Mouse (Mus musculus) hindbrain, embryonic 16.5 days (tissue): ENCODE results near the gene Hist1h4f. TPM values are rescaled to one million over a fixed set of nuclear protein-coding genes. Genes with fewer than 3 reads are reported as not detected.
A peak's percentile ranks its signal among the peaks of the same experiment; 100 is the strongest.

Experiments
- ATAC-seq: fragments of 200-750 bp; cut with Nextera tagmentation; 2 replicates; pipeline ENCODE4 v1.8.0; 2017; ENCODE audit warnings: moderate TSS enrichment, moderate library complexity
- H3K27ac ChIP-seq: fragments of 300-500 bp; sonication (generic); 2 replicates; pipeline ENCODE4 v1.5.1; 2014; ENCODE audit warnings: low read depth, mild to moderate bottlenecking, control low read depth, low read length, moderate library complexity
- H3K27me3 ChIP-seq: fragments of 300-500 bp; sonication (generic); replicated peaks from 2 replicates; pipeline ENCODE4 v1.6.1; 2014; ENCODE audit warnings: low read length; ENCODE audit not compliant: control insufficient read depth, insufficient read depth
- H3K36me3 ChIP-seq: fragments of 300-500 bp; sonication (generic); 2 replicates; pipeline ENCODE4 v1.6.1; 2014; ENCODE audit warnings: mild to moderate bottlenecking, low read length, moderate library complexity, mixed read lengths; ENCODE audit not compliant: control insufficient read depth, insufficient read depth
- H3K4me1 ChIP-seq: fragments of 300-500 bp; sonication (generic); 2 replicates; pipeline ENCODE4 v1.6.1; 2014; ENCODE audit warnings: low read depth, low read length; ENCODE audit not compliant: control insufficient read depth, insufficient read depth
- H3K4me2 ChIP-seq: fragments of 300-500 bp; sonication (generic); 2 replicates; pipeline ENCODE4 v1.6.1; 2014; ENCODE audit warnings: mild to moderate bottlenecking, low read length, control low read depth, moderate library complexity
- H3K4me3 ChIP-seq: fragments of 300-500 bp; sonication (generic); 2 replicates; pipeline ENCODE4 v1.5.1; 2014; ENCODE audit warnings: mild to moderate bottlenecking, low read length, control low read depth, moderate library complexity
- H3K9ac ChIP-seq: fragments of 300-500 bp; sonication (generic); 2 replicates; pipeline ENCODE4 v1.6.1; 2014; ENCODE audit warnings: low read depth, mild to moderate bottlenecking, control low read depth, low read length, moderate library complexity
- H3K9me3 ChIP-seq: fragments of 300-500 bp; sonication (generic); 2 replicates; pipeline ENCODE4 v1.6.1; 2014; ENCODE audit warnings: mild to moderate bottlenecking, low read length, moderate library complexity; ENCODE audit not compliant: control insufficient read depth
- WGBS: fragments of 180-500 bp; shearing (Covaris S2); extraction: QIAGEN DNeasy Blood & Tissue Kit; methylation state at CpG from one replicate; pipeline ENCODE4 v1.1.7; 2014; 5-methylcytosine and 5-hydroxymethylcytosine counted together
- polyA plus RNA-seq: library from polyadenylated mRNA; unstranded; fragments of >200 nt; fragmentation: Nextera tagmentation; extraction: Ambion mirVana; gene quantifications from 2 replicates; pipeline ENCODE4 v1.2.1, GENCODE M21; 2015

Hist1h4f gene
- polyA plus RNA-seq, 1 experiment from 2014 or later = not detected

GRCm38 (mm10) chr13:23530181-23530900 is 21.1 kb downstream of the Hist1h4f start:
- Histone ChIP-seq H3K4me1 (peaks cover 28% of the 10 kb centered on the region), H3K36me3 (no peaks in the 10 kb centered on the region), H3K27me3 (no peaks in the 10 kb centered on the region), H3K27ac (peak overlapping the region; percentile 90), H3K9me3 (no peaks in the 10 kb centered on the region), H3K4me2 (peak overlapping the region; percentile 61), H3K9ac (peak overlapping the region; percentile 71), H3K4me3 (peak overlapping the region; percentile 44)
- no peak for ATAC-seq
- WGBS = under 1% methylated on average over 20 of the region's 20 CpGs

- 40% methylated on average over 2 of the region's 2 CpGs for WGBS
- peak overlapping the region; percentile 61 for H3K4me2 ChIP-seq
- H3K9me3 ChIP-seq = no peaks in the 10 kb centered on the region
- no peaks in the 10 kb centered on the region for H3K27me3 ChIP-seq
- H3K4me1 ChIP-seq = peaks cover 26% of the 10 kb centered on the region
- no peak for ATAC-seq
- peak overlapping the region; percentile 44 for H3K4me3 ChIP-seq
- H3K9ac ChIP-seq = no peak overlapping the region
- no peak overlapping the region for H3K27ac ChIP-seq
- H3K36me3 ChIP-seq = no peaks in the 10 kb centered on the region
These were observed 21.8 kb downstream of the Hist1h4f start for GRCm38 (mm10) chr13:23529480-23530165.

- no peak overlapping the region for H3K27ac ChIP-seq
- ATAC-seq = no peak
- no peak overlapping the region for H3K4me2 ChIP-seq
- H3K4me1 ChIP-seq = peaks cover 22% of the 10 kb centered on the region
- H3K9me3 ChIP-seq = no peaks in the 10 kb centered on the region
- no peak overlapping the region for H3K9ac ChIP-seq
- H3K4me3 ChIP-seq = no peak overlapping the region
- WGBS = 57% methylated on average over 5 of the region's 5 CpGs
- H3K27me3 ChIP-seq = no peaks in the 10 kb centered on the region
- no peaks in the 10 kb centered on the region for H3K36me3 ChIP-seq
These were observed 22.4 kb downstream of the Hist1h4f start for GRCm38 (mm10) chr13:23529005-23529404.

- H3K9ac ChIP-seq = peak overlapping the region; percentile 56
- peaks cover 5% of the 10 kb centered on the region; the same call in 1 of the 2 replicates for H3K4me1 ChIP-seq
- H3K36me3 ChIP-seq = no peaks in the 10 kb centered on the region
- no peaks in the 10 kb centered on the region for H3K9me3 ChIP-seq
- peak overlapping the region; percentile 54 for H3K4me2 ChIP-seq
- no peaks in the 10 kb centered on the region for H3K27me3 ChIP-seq
- peak overlapping the region; percentile 45 for H3K4me3 ChIP-seq
- H3K27ac ChIP-seq = peak overlapping the region; percentile 55
- WGBS = 0% methylated on average over 17 of the region's 17 CpGs
- ATAC-seq = peak; percentile 67
These were observed 25.1 kb downstream of the Hist1h4f start for GRCm38 (mm10) chr13:23526312-23526711.

- Histone ChIP-seq H3K27ac (no peak overlapping the region), H3K9ac (no peak overlapping the region), H3K36me3 (no peaks in the 10 kb centered on the region), H3K4me2 (peak overlapping the region; percentile 54), H3K4me3 (peak overlapping the region; percentile 45), H3K9me3 (no peaks in the 10 kb centered on the region), H3K27me3 (no peaks in the 10 kb centered on the region), H3K4me1 (peaks cover 5% of the 10 kb centered on the region; the same call in 1 of the 2 replicates)
- WGBS = 2% methylated on average over 10 of the region's 10 CpGs
- ATAC-seq = no peak
These were observed 25.5 kb downstream of the Hist1h4f start for GRCm38 (mm10) chr13:23525901-23526300.

GRCm38 (mm10) chr13:23524654-23525053 is 26.8 kb downstream of the Hist1h4f start:
- no peaks in the 10 kb centered on the region for H3K9me3 ChIP-seq
- ATAC-seq = peak; percentile 51
- H3K4me3 ChIP-seq = 0 out of 2 replicates have a peak overlapping the region, but pooled peaks have one; percentile 6
- H3K4me2 ChIP-seq = peak overlapping the region; percentile 26
- no peaks in the 10 kb centered on the region for H3K36me3 ChIP-seq
- H3K9ac ChIP-seq = no peak overlapping the region; the same call in 1 of the 2 replicates
- 13% methylated on average over 5 of the region's 5 CpGs for WGBS
- no peaks in the 10 kb centered on the region for H3K27me3 ChIP-seq
- no peak overlapping the region for H3K27ac ChIP-seq
- H3K4me1 ChIP-seq = peaks cover 5% of the 10 kb centered on the region; the same call in 1 of the 2 replicates

GRCm38 (mm10) chr13:23523976-23524375 is 27.5 kb downstream of the Hist1h4f start:
- no peaks in the 10 kb centered on the region for H3K9me3 ChIP-seq
- ATAC-seq = no peak
- H3K9ac ChIP-seq = no peak overlapping the region
- peaks cover 5% of the 10 kb centered on the region; the same call in 1 of the 2 replicates for H3K4me1 ChIP-seq
- no peak overlapping the region for H3K4me3 ChIP-seq
- no peak overlapping the region for H3K4me2 ChIP-seq
- H3K27me3 ChIP-seq = no peaks in the 10 kb centered on the region
- no peak overlapping the region for H3K27ac ChIP-seq
- H3K36me3 ChIP-seq = no peaks in the 10 kb centered on the region
- WGBS = 42% methylated on average over 5 of the region's 5 CpGs

- H3K4me1 ChIP-seq = peaks cover 2% of the 10 kb centered on the region; the same call in 1 of the 2 replicates
These were observed 29.7 kb downstream of the Hist1h4f start for GRCm38 (mm10) chr13:23521703-23522102.

GRCm38 (mm10) chr13:23519416-23519815 is 32.0 kb downstream of the Hist1h4f start:
- peak overlapping the region; percentile 78 for H3K4me2 ChIP-seq
- no peaks in the 10 kb centered on the region for H3K27me3 ChIP-seq
- no peaks in the 10 kb centered on the region for H3K9me3 ChIP-seq
- no peak overlapping the region for H3K27ac ChIP-seq
- peak; percentile 41 for ATAC-seq
- H3K4me3 ChIP-seq = peak overlapping the region; percentile 45
- peaks cover 2% of the 10 kb centered on the region; the same call in 1 of the 2 replicates for H3K4me1 ChIP-seq
- no peak overlapping the region for H3K9ac ChIP-seq
- no peaks in the 10 kb centered on the region for H3K36me3 ChIP-seq
- under 1% methylated on average over 10 of the region's 10 CpGs for WGBS

More at GRCm38 (mm10) chr13:23521703-23522102, 29.7 kb downstream of the Hist1h4f start:
- Histone ChIP-seq H3K27me3 (no peaks in the 10 kb centered on the region), H3K4me2 (peak overlapping the region; percentile 47), H3K27ac (no peak overlapping the region), H3K9ac (no peak overlapping the region), H3K36me3 (no peaks in the 10 kb centered on the region), H3K4me3 (0 out of 2 replicates have a peak overlapping the region, but pooled peaks have one; percentile 14), H3K9me3 (no peaks in the 10 kb centered on the region)
- 0 out of 2 replicates have a peak, but pooled peaks have one; percentile 44 for ATAC-seq
- under 1% methylated on average over 14 of the region's 14 CpGs for WGBS
